24 mouse cellular contexts compared by ENCODE assay signal in genomic region chr3:96852561-96852960, GRCm38 (mm10). TPM values are rescaled to one million over a fixed set of nuclear protein-coding genes. Genes with fewer than 3 reads are reported as not detected.
"Had no signal": no experiment of that assay in that cellular context is flagged by ENCODE, and none has a peak within 500 bp of the region (broad histone marks: within the 10 kb centered on the region; RNA-seq: fewer than 3 reads in every experiment).

No protein-coding gene starts in this region.

- H3K4me1 ChIP-seq: midbrain, embryonic 12.5 days; neural tube, embryonic 12.5 days; stomach, embryonic 15.5 days had no signal

- H3K9ac ChIP-seq: liver, embryonic 15.5 days; liver, postnatal 0 days; lung, embryonic 15.5 days; midbrain, embryonic 12.5 days; neural tube, embryonic 12.5 days; stomach, embryonic 15.5 days had no signal

- H3K9me3 ChIP-seq: liver, embryonic 15.5 days; lung, embryonic 15.5 days; megakaryocyte, embryonic 14.5 days; midbrain, embryonic 12.5 days; neural tube, embryonic 12.5 days; stomach, embryonic 15.5 days had no signal

- H3K27me3 ChIP-seq: liver, embryonic 15.5 days; lung, embryonic 15.5 days; midbrain, embryonic 12.5 days; neural tube, embryonic 12.5 days; stomach, embryonic 15.5 days had no signal

- H3K4me2 ChIP-seq: liver, embryonic 15.5 days; lung, embryonic 15.5 days; midbrain, embryonic 12.5 days; neural tube, embryonic 12.5 days; stomach, embryonic 15.5 days had no signal

- H3K27ac ChIP-seq: liver, embryonic 15.5 days; lung, embryonic 15.5 days; macrophage; midbrain, embryonic 12.5 days; neural tube, embryonic 12.5 days; stomach, embryonic 15.5 days; stomach, postnatal 0 days had no signal

- H3K36me3 ChIP-seq: liver, embryonic 15.5 days; lung, embryonic 15.5 days; midbrain, embryonic 12.5 days; neural tube, embryonic 12.5 days; stomach, embryonic 15.5 days had no signal

- DNase-seq: liver, postnatal 0 days; lung, adult 2 months; lung, postnatal 14 days; lung, postnatal 36 days; midbrain, embryonic 14.5 days; right cerebral cortex, postnatal 14 days; thymus, adult 2 months; thymus, postnatal 25 days; thymus, postnatal 4 days had no signal

- ATAC-seq: liver, postnatal 0 days; lung, postnatal 0 days had no signal

- H3K4me3 ChIP-seq: liver, embryonic 15.5 days; lung, embryonic 15.5 days; megakaryocyte, embryonic 14.5 days; midbrain, embryonic 12.5 days; neural tube, embryonic 12.5 days; stomach, embryonic 15.5 days had no signal

RNA-seq across cellular contexts. Expression of gene Cd160, which starts 23.4 kb away (rescaled TPM):
- total RNA-seq: midbrain, postnatal 0 days had no signal
- polyA plus RNA-seq: testis, adult 2 months had no signal

RNA-seq across cellular contexts. Expression of gene Pdzk1, which starts 23.5 kb away (rescaled TPM):
- total RNA-seq: megakaryocyte progenitor cell, adult 5-6 weeks; monocyte, adult 5-6 weeks had no signal
- polyA plus RNA-seq: macrophage; midbrain, embryonic 12.5 days; neural tube, embryonic 12.5 days; neural tube, embryonic 14.5 days had no signal

RNA-seq across cellular contexts. Expression of gene Gja5, which starts 51.9 kb away (rescaled TPM):
- total RNA-seq: megakaryocyte progenitor cell, adult 5-6 weeks; monocyte, adult 5-6 weeks; neutrophil, adult 5-6 weeks had no signal
- polyA plus RNA-seq: macrophage had no signal
